ENCODE assay signal across 10 mouse cellular contexts in the genomic region with DNA sequence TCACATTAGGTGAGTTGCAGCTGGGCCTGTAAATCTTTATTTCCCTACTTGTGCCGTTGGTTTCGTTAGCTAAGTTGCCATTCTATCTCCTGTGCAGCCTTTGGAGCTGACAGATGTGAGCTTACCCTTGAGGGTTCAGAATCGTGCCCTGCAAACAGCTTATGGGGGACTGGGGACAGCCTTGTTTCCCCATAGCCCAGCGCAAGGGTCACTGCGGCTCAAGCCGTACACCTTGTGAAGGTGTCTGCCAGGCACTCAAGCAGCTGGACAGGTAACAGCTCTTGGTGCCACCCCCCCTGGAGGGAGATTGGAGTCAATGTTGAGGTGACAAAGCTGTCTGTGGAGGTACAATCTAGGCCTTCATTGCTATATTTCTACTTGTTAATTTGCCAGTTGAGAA. TPM values are rescaled to one million over a fixed set of nuclear protein-coding genes. Genes with fewer than 3 reads are reported as not detected.
DNase-seq lines count a peak whose midpoint lies in the region; ATAC-seq and TF ChIP-seq lines count a peak whose summit lies in the region.
"Had no signal": no experiment of that assay in that cellular context is flagged by ENCODE, and none has a peak within 500 bp of the region (broad histone marks: within the 10 kb centered on the region; RNA-seq: fewer than 3 reads in every experiment).

No protein-coding gene starts in this region.

- peak overlapping the region; percentile 59 for H3K4me2 ChIP-seq in kidney, postnatal 0 days (ENCODE audit: low read length)
- peak overlapping the region; percentile 65 for H3K4me2 ChIP-seq in embryonic facial prominence, embryonic 15.5 days (replicated peaks)
- H3K4me2 ChIP-seq in limb, embryonic 11.5 days (ENCODE audit: low read depth, severe bottlenecking): peak overlapping the region; percentile 86
- peak overlapping the region; percentile 78 for H3K4me2 ChIP-seq in neural tube, embryonic 15.5 days

- H3K4me1 ChIP-seq in kidney, postnatal 0 days (replicated peaks; ENCODE audit: insufficient read depth, low read length): peaks cover 11% of the 10 kb centered on the region; the same call in 1 of the 2 replicates
- peaks cover 12% of the 10 kb centered on the region for H3K4me1 ChIP-seq in embryonic facial prominence, embryonic 15.5 days
- H3K4me1 ChIP-seq in limb, embryonic 11.5 days (ENCODE audit: control insufficient read depth, insufficient read depth, low read length): peaks cover 3% of the 10 kb centered on the region; the same call in 1 of the 2 replicates
- peaks cover 23% of the 10 kb centered on the region for H3K4me1 ChIP-seq in neural tube, embryonic 15.5 days

- DNase-seq in kidney, postnatal 0 days (ENCODE audit: low spot score): no peak
- DNase-seq in kidney, adult 8-10 months: no peak
- DNase-seq in limb, embryonic 11.5 days (ENCODE audit: low spot score): peak; percentile 23
- no peak for DNase-seq in urinary bladder, postnatal 25 days (ENCODE audit: low spot score)
- DNase-seq in retina, embryonic 14.5 days (ENCODE audit: low spot score): no peak
- DNase-seq in left cerebral cortex, postnatal 36 days (ENCODE audit: low spot score in 2 of 2): no peak
- DNase-seq: adrenal gland, postnatal 10 days; kidney, postnatal 36 days had no signal

- no peak for ATAC-seq in kidney, postnatal 0 days (replicated peaks; ENCODE audit: low FRiP score, low read depth)
- ATAC-seq in embryonic facial prominence, embryonic 15.5 days (ENCODE audit: insufficient number of reproducible peaks, low FRiP score, low TSS enrichment, low read depth): no peak
- no peak for ATAC-seq in limb, embryonic 11.5 days (ENCODE audit: insufficient number of reproducible peaks, low FRiP score, low TSS enrichment, low read depth)
- no peak for ATAC-seq in neural tube, embryonic 15.5 days (ENCODE audit: low FRiP score)

- H3K9me3 ChIP-seq in kidney, postnatal 0 days (replicated peaks; ENCODE audit: low read length): no peaks in the 10 kb centered on the region
- no peaks in the 10 kb centered on the region for H3K9me3 ChIP-seq in embryonic facial prominence, embryonic 15.5 days (replicated peaks)
- H3K9me3 ChIP-seq in limb, embryonic 11.5 days (ENCODE audit: control insufficient read depth, low read length): no peaks in the 10 kb centered on the region
- no peaks in the 10 kb centered on the region for H3K9me3 ChIP-seq in neural tube, embryonic 15.5 days (replicated peaks)

- no peak for TF ChIP-seq CTCF in kidney, postnatal 0 days (IDR thresholded peaks at IDR 0.05; ENCODE audit: low read depth)

- intact Hi-C loops in left cerebral cortex, postnatal 36 days (cut with DNase I): no loop called here

- 18% methylated on average over 6 of the region's 6 CpGs for WGBS in kidney, postnatal 0 days
- WGBS in embryonic facial prominence, embryonic 15.5 days: 23% methylated on average over 6 of the region's 6 CpGs
- WGBS in limb, embryonic 11.5 days: 39% methylated on average over 6 of the region's 6 CpGs
- 33% methylated on average over 6 of the region's 6 CpGs for WGBS in neural tube, embryonic 15.5 days

- H3K36me3 ChIP-seq in kidney, postnatal 0 days (ENCODE audit: insufficient read depth, low read length): peaks cover 16% of the 10 kb centered on the region
- peaks cover 37% of the 10 kb centered on the region for H3K36me3 ChIP-seq in embryonic facial prominence, embryonic 15.5 days
- H3K36me3 ChIP-seq in limb, embryonic 11.5 days (ENCODE audit: control insufficient read depth, insufficient read depth, low read length): peaks cover 14% of the 10 kb centered on the region
- H3K36me3 ChIP-seq in neural tube, embryonic 15.5 days: peaks cover 30% of the 10 kb centered on the region

- H3K27me3 ChIP-seq in kidney, postnatal 0 days (ENCODE audit: insufficient read depth, low read length): no peaks in the 10 kb centered on the region
- no peaks in the 10 kb centered on the region for H3K27me3 ChIP-seq in embryonic facial prominence, embryonic 15.5 days
- no peaks in the 10 kb centered on the region for H3K27me3 ChIP-seq in limb, embryonic 11.5 days (ENCODE audit: control insufficient read depth, insufficient read depth, low read length)
- no peaks in the 10 kb centered on the region for H3K27me3 ChIP-seq in neural tube, embryonic 15.5 days (replicated peaks)

- H3K27ac ChIP-seq in kidney, postnatal 0 days: peak overlapping the region; percentile 48; the same call in 1 of the 2 replicates
- no peak overlapping the region; the same call in 1 of the 2 replicates for H3K27ac ChIP-seq in embryonic facial prominence, embryonic 15.5 days (replicated peaks)
- H3K27ac ChIP-seq in limb, embryonic 11.5 days (replicated peaks; ENCODE audit: low read depth, low read length): no peak overlapping the region
- no peak overlapping the region for H3K27ac ChIP-seq in neural tube, embryonic 15.5 days (replicated peaks)

- peak overlapping the region; percentile 68 for H3K4me3 ChIP-seq in kidney, postnatal 0 days (replicated peaks; ENCODE audit: low read depth, low read length)
- H3K4me3 ChIP-seq in embryonic facial prominence, embryonic 15.5 days (replicated peaks): peak overlapping the region; percentile 76
- peak overlapping the region; percentile 90 for H3K4me3 ChIP-seq in limb, embryonic 11.5 days (ENCODE audit: low read depth, low read length)
- H3K4me3 ChIP-seq in neural tube, embryonic 15.5 days (replicated peaks): peak overlapping the region; percentile 77

- H3K9ac ChIP-seq in kidney, postnatal 0 days (ENCODE audit: low read depth, low read length): peak overlapping the region; percentile 76
- peak overlapping the region; percentile 86; the same call in 1 of the 2 replicates for H3K9ac ChIP-seq in embryonic facial prominence, embryonic 15.5 days
- peak overlapping the region; percentile 94 for H3K9ac ChIP-seq in limb, embryonic 11.5 days (ENCODE audit: low read length)
- peak overlapping the region; percentile 74 for H3K9ac ChIP-seq in neural tube, embryonic 15.5 days (replicated peaks)

RNA-seq across cellular contexts. Expression of a gene that starts 2.1 kb away (rescaled TPM):
- 1,586 and 1,624 TPM in 2 replicates for polyA plus RNA-seq in kidney, postnatal 0 days (2015; fragmentation: Nextera tagmentation; extraction: Ambion mirVana)
- polyA plus RNA-seq in embryonic facial prominence, embryonic 15.5 days (2015; fragmentation: Nextera tagmentation; extraction: Ambion mirVana): 1,464 and 1,578 TPM in 2 replicates
- 1,472 and 1,559 TPM in 2 replicates for polyA plus RNA-seq in limb, embryonic 11.5 days (2014; fragmentation: Nextera tagmentation; extraction: Ambion mirVana)
- 710 and 932 TPM in 2 replicates for polyA plus RNA-seq in neural tube, embryonic 15.5 days (2015; fragmentation: Nextera tagmentation; extraction: Ambion mirVana)
- 100 to 1,000 TPM; 312 to 356 TPM for total RNA-seq in left cerebral cortex, postnatal 36 days (2021)

RNA-seq across cellular contexts. Expression of a gene that starts 12.6 kb away (rescaled TPM):
- 55.2 and 60.0 TPM in 2 replicates for polyA plus RNA-seq in kidney, postnatal 0 days (2015; fragmentation: Nextera tagmentation; extraction: Ambion mirVana)
- polyA plus RNA-seq in embryonic facial prominence, embryonic 15.5 days (2015; fragmentation: Nextera tagmentation; extraction: Ambion mirVana): 53.8 and 62.4 TPM in 2 replicates
- 36.7 and 41.2 TPM in 2 replicates for polyA plus RNA-seq in limb, embryonic 11.5 days (2014; fragmentation: Nextera tagmentation; extraction: Ambion mirVana)
- polyA plus RNA-seq in neural tube, embryonic 15.5 days (2015; fragmentation: Nextera tagmentation; extraction: Ambion mirVana): 105 and 110 TPM in 2 replicates
- total RNA-seq in left cerebral cortex, postnatal 36 days (2021): 100 to 1,000 TPM; 208 to 211 TPM

RNA-seq across cellular contexts. Expression of a gene that starts 13.2 kb away (rescaled TPM):
- polyA plus RNA-seq in kidney, postnatal 0 days (2015; fragmentation: Nextera tagmentation; extraction: Ambion mirVana): 228 and 235 TPM in 2 replicates
- polyA plus RNA-seq in embryonic facial prominence, embryonic 15.5 days (2015; fragmentation: Nextera tagmentation; extraction: Ambion mirVana): 275 and 298 TPM in 2 replicates
- polyA plus RNA-seq in limb, embryonic 11.5 days (2014; fragmentation: Nextera tagmentation; extraction: Ambion mirVana): 289 TPM in 2 replicates
- 285 and 295 TPM in 2 replicates for polyA plus RNA-seq in neural tube, embryonic 15.5 days (2015; fragmentation: Nextera tagmentation; extraction: Ambion mirVana)
- total RNA-seq in left cerebral cortex, postnatal 36 days (2021): 10 to 100 TPM; 77.3 to 80.0 TPM

RNA-seq across cellular contexts. Expression of a gene that starts 14.3 kb away (rescaled TPM):
- polyA plus RNA-seq in kidney, postnatal 0 days (2015; fragmentation: Nextera tagmentation; extraction: Ambion mirVana): 1.3 and 1.4 TPM in 2 replicates
- polyA plus RNA-seq in embryonic facial prominence, embryonic 15.5 days (2015; fragmentation: Nextera tagmentation; extraction: Ambion mirVana): 1.4 and 1.6 TPM in 2 replicates
- polyA plus RNA-seq in limb, embryonic 11.5 days (2014; fragmentation: Nextera tagmentation; extraction: Ambion mirVana): 0.13 TPM in 1 of 2 replicates, not detected in the other
- 0.51 and 0.83 TPM in 2 replicates for polyA plus RNA-seq in neural tube, embryonic 15.5 days (2015; fragmentation: Nextera tagmentation; extraction: Ambion mirVana)
- total RNA-seq in left cerebral cortex, postnatal 36 days (2021): under 1 TPM; 0.23 to 0.32 TPM

RNA-seq across cellular contexts. Expression of a gene that starts 28.6 kb away (rescaled TPM):
- polyA plus RNA-seq in kidney, postnatal 0 days (2015; fragmentation: Nextera tagmentation; extraction: Ambion mirVana): 27.9 and 28.1 TPM in 2 replicates
- 9.5 and 14.3 TPM in 2 replicates for polyA plus RNA-seq in embryonic facial prominence, embryonic 15.5 days (2015; fragmentation: Nextera tagmentation; extraction: Ambion mirVana)
- 3.6 and 4.2 TPM in 2 replicates for polyA plus RNA-seq in limb, embryonic 11.5 days (2014; fragmentation: Nextera tagmentation; extraction: Ambion mirVana)
- polyA plus RNA-seq in neural tube, embryonic 15.5 days (2015; fragmentation: Nextera tagmentation; extraction: Ambion mirVana): 5.6 and 17.2 TPM in 2 replicates
- 10 to 100 TPM in 1 of 2 experiments, 1 to 10 TPM in 1; 2.4 to 11.0 TPM for total RNA-seq in left cerebral cortex, postnatal 36 days (2021)
